23 mouse cellular contexts compared by ENCODE assay signal in the genomic region with DNA sequence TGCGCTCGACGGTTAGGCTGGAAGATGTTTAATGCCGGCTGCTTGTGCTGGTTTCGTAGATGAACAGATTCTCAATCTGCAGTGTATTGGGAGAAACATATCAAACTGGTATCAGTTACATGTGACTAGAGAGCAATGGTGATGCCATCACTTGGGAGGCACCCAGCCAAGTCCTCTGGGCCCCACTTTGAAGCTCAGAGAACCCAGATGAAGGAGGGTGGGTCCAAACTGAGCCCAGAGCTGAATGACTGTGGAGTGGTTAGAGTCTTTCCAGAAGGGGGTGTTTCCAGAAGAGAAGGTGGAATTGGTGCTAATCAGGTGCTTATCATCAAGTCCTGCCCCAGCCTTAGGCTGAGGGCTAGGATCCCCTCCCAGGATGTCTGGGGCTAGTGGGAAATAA. TPM values are rescaled to one million over a fixed set of nuclear protein-coding genes. Genes with fewer than 3 reads are reported as not detected.
A peak's percentile ranks its signal among the peaks of the same experiment; 100 is the strongest.
DNase-seq lines count a peak whose midpoint lies in the region; ATAC-seq lines count a peak whose summit lies in the region.
"Had no signal": no experiment of that assay in that cellular context is flagged by ENCODE, and none has a peak within 500 bp of the region (broad histone marks: within the 10 kb centered on the region; RNA-seq: fewer than 3 reads in every experiment).

No protein-coding gene starts in this region.

- no peaks in the 10 kb centered on the region for H3K9me3 ChIP-seq in kidney, embryonic 14.5 days (ENCODE audit: control insufficient read depth, low read length)
- no peaks in the 10 kb centered on the region for H3K9me3 ChIP-seq in midbrain, embryonic 15.5 days
- H3K9me3 ChIP-seq: heart, embryonic 12.5 days; megakaryocyte, embryonic 14.5 days had no signal

- 85% methylated on average over 5 of the region's 5 CpGs for WGBS in kidney, embryonic 14.5 days
- 79% methylated on average over 5 of the region's 5 CpGs for WGBS in midbrain, embryonic 15.5 days

- DNase-seq in adrenal gland, postnatal 10 days, result peak; percentile 53
- no peak for DNase-seq in adrenal gland, adult 8-10 months
- peak; percentile 1 for DNase-seq in kidney, adult 9 months
- no peak for DNase-seq in embryo, embryonic 10 days (ENCODE audit: low spot score)
- DNase-seq in layer of hippocampus, postnatal 10 days (ENCODE audit: low spot score in 2 of 2), result no peak
- DNase-seq in adipocyte (ENCODE audit: low spot score), result no peak
- DNase-seq: cerebellum, postnatal 10 days; embryo, embryonic 11 days; forebrain, postnatal 0 days; heart, postnatal 14 days; kidney, adult 2 months; kidney, postnatal 25 days; left cerebral cortex, postnatal 4 days; liver, postnatal 0 days; lung, postnatal 14 days; thymus, postnatal 4 days had no signal

- H3K27me3 ChIP-seq in kidney, embryonic 14.5 days (ENCODE audit: control insufficient read depth, insufficient read depth, low read length), result peaks cover 21% of the 10 kb centered on the region
- no peaks in the 10 kb centered on the region for H3K27me3 ChIP-seq in midbrain, embryonic 15.5 days (replicated peaks)
- H3K27me3 ChIP-seq: Patski had no signal

- H3K9ac ChIP-seq in kidney, embryonic 14.5 days (ENCODE audit: low read depth, low read length), result no peak overlapping the region
- no peak overlapping the region for H3K9ac ChIP-seq in midbrain, embryonic 15.5 days
- H3K9ac ChIP-seq: forebrain, postnatal 0 days; heart, embryonic 12.5 days; liver, postnatal 0 days had no signal

- no peak overlapping the region for H3K4me3 ChIP-seq in kidney, embryonic 14.5 days (ENCODE audit: low read length)
- no peak overlapping the region for H3K4me3 ChIP-seq in midbrain, embryonic 15.5 days
- H3K4me3 ChIP-seq: heart, embryonic 12.5 days; megakaryocyte, embryonic 14.5 days had no signal

- no peak overlapping the region for H3K27ac ChIP-seq in kidney, embryonic 14.5 days (ENCODE audit: low read depth, low read length)
- no peak overlapping the region for H3K27ac ChIP-seq in midbrain, embryonic 15.5 days

- H3K36me3 ChIP-seq in kidney, embryonic 14.5 days (ENCODE audit: control insufficient read depth, insufficient read depth, low read length), result no peaks in the 10 kb centered on the region
- H3K36me3 ChIP-seq in midbrain, embryonic 15.5 days (replicated peaks), result no peaks in the 10 kb centered on the region
- H3K36me3 ChIP-seq: heart, embryonic 12.5 days had no signal

- H3K4me1 ChIP-seq in kidney, embryonic 14.5 days (ENCODE audit: control insufficient read depth, insufficient read depth, low read length), result peaks cover 4% of the 10 kb centered on the region; the same call in 1 of the 2 replicates
- H3K4me1 ChIP-seq in midbrain, embryonic 15.5 days, result peaks cover 54% of the 10 kb centered on the region

- ATAC-seq in kidney, embryonic 14.5 days (ENCODE audit: low FRiP score, low TSS enrichment), result no peak
- ATAC-seq in midbrain, embryonic 15.5 days (replicated peaks), result no peak
- ATAC-seq: CD4-positive, CD25-positive, alpha-beta regulatory T cell, adult 4 months; forebrain, postnatal 0 days; inflammation-experienced regulatory T-cells, adult 6 months; liver, postnatal 0 days; Patski had no signal

- no peak overlapping the region for H3K4me2 ChIP-seq in kidney, embryonic 14.5 days (replicated peaks; ENCODE audit: low read depth, low read length)
- H3K4me2 ChIP-seq in midbrain, embryonic 15.5 days, result peak overlapping the region; percentile 97
- H3K4me2 ChIP-seq: heart, embryonic 12.5 days had no signal

RNA-seq across cellular contexts. Expression of gene Klhdc8a, which starts 2.8 kb away (rescaled TPM):
- total RNA-seq in adrenal gland, postnatal 10 days (2021), result 10 to 100 TPM; 56.5 to 69.6 TPM
- total RNA-seq in adrenal gland, adult 8-10 months (2022), result 100 to 1,000 TPM; 161 to 353 (median 258) TPM
- polyA plus RNA-seq in kidney, embryonic 14.5 days (2014; fragmentation: Nextera tagmentation; extraction: Ambion mirVana), result 1.3 and 1.4 TPM in 2 replicates
- 10.7 and 11.5 TPM in 2 replicates for polyA plus RNA-seq in midbrain, embryonic 15.5 days (2015; fragmentation: Nextera tagmentation; extraction: Ambion mirVana)
- 10 to 100 TPM; 11.1 to 11.5 TPM for total RNA-seq in layer of hippocampus, postnatal 10 days (2021)
- polyA plus RNA-seq: inflammation-experienced regulatory T-cells, adult 6 months had no signal

RNA-seq across cellular contexts. Expression of gene Nuak2, which starts 14.7 kb away (rescaled TPM):
- total RNA-seq in adrenal gland, postnatal 10 days (2021), result 1 to 10 TPM; 3.4 to 3.9 TPM
- 10 to 100 TPM in 1 of 4 experiments, 1 to 10 TPM in 3; 3.8 to 11.9 (median 5.2) TPM for total RNA-seq in adrenal gland, adult 8-10 months (2022)
- 1.4 and 2.3 TPM in 2 replicates for polyA plus RNA-seq in kidney, embryonic 14.5 days (2014; fragmentation: Nextera tagmentation; extraction: Ambion mirVana)
- 26.1 and 27.9 TPM in 2 replicates for polyA plus RNA-seq in midbrain, embryonic 15.5 days (2015; fragmentation: Nextera tagmentation; extraction: Ambion mirVana)
- total RNA-seq in layer of hippocampus, postnatal 10 days (2021), result 1 to 10 TPM; 3.1 TPM

Comparison
In these comparisons a context has a peak if more than half of its experiments do, and no peak if none do; other contexts are left out.
1. DNase-seq: peak in adrenal gland, postnatal 10 days (single experiment) and kidney, adult 9 months (single experiment); none in adrenal gland, adult 8-10 months (single experiment), embryo, embryonic 10 days (single experiment), layer of hippocampus, postnatal 10 days (0 of 2) and adipocyte (single experiment).
2. RNA of gene Klhdc8a, which starts 2.8 kb away (total RNA-seq): 161 to 353 TPM in adrenal gland, adult 8-10 months and 56.5 to 69.6 TPM in adrenal gland, postnatal 10 days; 11.1 to 11.5 TPM in layer of hippocampus, postnatal 10 days; every median in the first group is over 4 times any median in the second.